ENCODE assay signal across 8 mouse cellular contexts in genomic region chr17:74159443-74159894, GRCm38 (mm10).
A peak's percentile ranks its signal among the peaks of the same experiment; 100 is the strongest.
DNase-seq lines count a peak whose midpoint lies in the region; ATAC-seq lines count a peak whose summit lies in the region.

No protein-coding gene starts in this region.

- no peak for DNase-seq in frontal cortex, postnatal 25 days (ENCODE audit: low spot score in 2 of 2)
- peak; percentile 15 to 49 for DNase-seq in adrenal gland, postnatal 4 days (ENCODE audit: low spot score in 2 of 2)
- DNase-seq in heart, postnatal 4 days, result peak; percentile 45
- DNase-seq in limb, embryonic 10.5 days (ENCODE audit: low spot score), result peak; percentile 82
- peak; percentile 91 for DNase-seq in midbrain, embryonic 11.5 days (ENCODE audit: low spot score, missing footprints)
- peak; percentile 68 to 69 for DNase-seq in spleen, postnatal 36 days (ENCODE audit: low spot score in 2 of 2)

- H3K27me3 ChIP-seq in forebrain, embryonic 13.5 days, result no peaks in the 10 kb centered on the region
- no peaks in the 10 kb centered on the region for H3K27me3 ChIP-seq in limb, embryonic 10.5 days (ENCODE audit: low read depth, poor library complexity, severe bottlenecking)
- H3K27me3 ChIP-seq in midbrain, embryonic 11.5 days (ENCODE audit: control insufficient read depth, insufficient read depth, low read length), result no peaks in the 10 kb centered on the region

- WGBS in forebrain, embryonic 13.5 days, result 2% methylated on average over 9 of the region's 9 CpGs
- under 1% methylated on average over 9 of the region's 9 CpGs for WGBS in limb, embryonic 10.5 days
- 1% methylated on average over 9 of the region's 9 CpGs for WGBS in midbrain, embryonic 11.5 days

- H3K9me3 ChIP-seq in forebrain, embryonic 13.5 days (replicated peaks), result no peaks in the 10 kb centered on the region
- no peaks in the 10 kb centered on the region for H3K9me3 ChIP-seq in limb, embryonic 10.5 days (replicated peaks)
- H3K9me3 ChIP-seq in midbrain, embryonic 11.5 days (ENCODE audit: control insufficient read depth, low read length), result no peaks in the 10 kb centered on the region

- H3K4me1 ChIP-seq in forebrain, embryonic 13.5 days, result 0 out of 2 replicates have a peak, but pooled peaks cover 5% of the 10 kb centered on the region
- H3K4me1 ChIP-seq in limb, embryonic 10.5 days, result peaks cover 7% of the 10 kb centered on the region; the same call in 1 of the 2 replicates
- 0 out of 2 replicates have a peak, but pooled peaks cover 2% of the 10 kb centered on the region for H3K4me1 ChIP-seq in midbrain, embryonic 11.5 days (ENCODE audit: control insufficient read depth, insufficient read depth, low read length)

- H3K4me2 ChIP-seq in forebrain, embryonic 13.5 days, result peak overlapping the region; percentile 64
- H3K4me2 ChIP-seq in midbrain, embryonic 11.5 days, result peak overlapping the region; percentile 54

- H3K9ac ChIP-seq in forebrain, embryonic 13.5 days, result peak overlapping the region; percentile 51; the same call in 1 of the 2 replicates
- peak overlapping the region; percentile 55 for H3K9ac ChIP-seq in midbrain, embryonic 11.5 days (ENCODE audit: low read length)

- no peak overlapping the region for H3K27ac ChIP-seq in forebrain, embryonic 13.5 days
- peak overlapping the region; percentile 72 for H3K27ac ChIP-seq in limb, embryonic 10.5 days
- H3K27ac ChIP-seq in midbrain, embryonic 11.5 days (ENCODE audit: low read depth, low read length), result no peak overlapping the region

- peak overlapping the region; percentile 39 for H3K4me3 ChIP-seq in forebrain, embryonic 13.5 days
- H3K4me3 ChIP-seq in limb, embryonic 10.5 days, result peak overlapping the region; percentile 49
- peak overlapping the region; percentile 31 for H3K4me3 ChIP-seq in midbrain, embryonic 11.5 days (ENCODE audit: low read depth, low read length)

- peak; percentile 23; the same call in 1 of the 2 replicates for ATAC-seq in frontal cortex, adult (ENCODE audit: low TSS enrichment)
- ATAC-seq in forebrain, embryonic 13.5 days, result peak; percentile 94
- peak; percentile 96 for ATAC-seq in midbrain, embryonic 11.5 days (ENCODE audit: low FRiP score)

- H3K36me3 ChIP-seq in forebrain, embryonic 13.5 days (ENCODE audit: poor library complexity, severe bottlenecking), result no peaks in the 10 kb centered on the region
- no peaks in the 10 kb centered on the region for H3K36me3 ChIP-seq in limb, embryonic 10.5 days
- H3K36me3 ChIP-seq in midbrain, embryonic 11.5 days (ENCODE audit: control insufficient read depth, insufficient read depth, low read length), result no peaks in the 10 kb centered on the region

Comparison
In these comparisons a context has a peak if more than half of its experiments do, and no peak if none do; other contexts are left out.
1. ATAC-seq: peak in every context shown above with its lines; median percentile 96 in midbrain, embryonic 11.5 days; 94 in forebrain, embryonic 13.5 days; 23 in frontal cortex, adult.
2. DNase-seq: peak in adrenal gland, postnatal 4 days (2 of 2), heart, postnatal 4 days (single experiment), limb, embryonic 10.5 days (single experiment), midbrain, embryonic 11.5 days (single experiment) and spleen, postnatal 36 days (2 of 2); none in frontal cortex, postnatal 25 days (0 of 2).
3. Peak in every context shown above with its lines, with median percentiles within 50 percentile points of each other: H3K4me3 ChIP-seq.